Mouse (Mus musculus): Measurements from ENCODE around the gene Vav2. TPM values are rescaled to one million over a fixed set of nuclear protein-coding genes. Genes with fewer than 3 reads are reported as not detected.

Vav2 gene
- polyA plus RNA-seq, 1 experiment: not detected

- H3K27ac ChIP-seq (ENCODE audit: insufficient read depth, low read depth, low read length): peak overlapping the region; percentile 39
- H3K4me1 ChIP-seq (ENCODE audit: control insufficient read depth, insufficient read depth, low read length): peaks cover 57% of the 10 kb centered on the region
- no peak for TF ChIP-seq CTCF (IDR thresholded peaks at IDR 0.05; ENCODE audit: insufficient read depth, low read depth, low read length)
- no peak for TF ChIP-seq POLR2A (IDR thresholded peaks at IDR 0.05; ENCODE audit: insufficient read depth, low read depth, low read length)
- 0% methylated on average over 64 of the region's 64 CpGs for WGBS
- H3K4me3 ChIP-seq (ENCODE audit: insufficient read depth, low read depth, low read length): peak overlapping the region; percentile 77
Observed at GRCm38 (mm10) chr2:27426406-27426854, 403 bp downstream of the Vav2 start.

- Histone ChIP-seq H3K27ac (ENCODE audit: insufficient read depth, low read depth, low read length) (peak overlapping the region; percentile 24; the same call in 1 of the 2 replicates), H3K4me1 (ENCODE audit: control insufficient read depth, insufficient read depth, low read length) (peaks cover 57% of the 10 kb centered on the region), H3K4me3 (ENCODE audit: insufficient read depth, low read depth, low read length) (peak overlapping the region; percentile 77)
- under 1% methylated on average over 58 of the region's 60 CpGs for WGBS
- TF ChIP-seq CTCF (IDR thresholded peaks at IDR 0.05; ENCODE audit: insufficient read depth, low read depth, low read length): no peak
- no peak for TF ChIP-seq POLR2A (IDR thresholded peaks at IDR 0.05; ENCODE audit: insufficient read depth, low read depth, low read length)
Observed at GRCm38 (mm10) chr2:27425751-27426405, 955 bp downstream of the Vav2 start.

GRCm38 (mm10) chr2:27425161-27425611, 1.6 kb downstream of the Vav2 start:
- 13% methylated on average over 20 of the region's 20 CpGs for WGBS
- Histone ChIP-seq H3K27ac (ENCODE audit: insufficient read depth, low read depth, low read length) (no peak overlapping the region), H3K4me1 (ENCODE audit: control insufficient read depth, insufficient read depth, low read length) (peaks cover 51% of the 10 kb centered on the region), H3K4me3 (ENCODE audit: insufficient read depth, low read depth, low read length) (peak overlapping the region; percentile 77)
- no peak for TF ChIP-seq POLR2A (IDR thresholded peaks at IDR 0.05; ENCODE audit: insufficient read depth, low read depth, low read length)
- no peak for TF ChIP-seq CTCF (IDR thresholded peaks at IDR 0.05; ENCODE audit: insufficient read depth, low read depth, low read length)

GRCm38 (mm10) chr2:27423596-27423995, 3.2 kb downstream of the Vav2 start:
- H3K27ac ChIP-seq (ENCODE audit: insufficient read depth, low read depth, low read length): no peak overlapping the region
- WGBS: 79% methylated on average over 7 of the region's 7 CpGs
- H3K4me1 ChIP-seq (ENCODE audit: control insufficient read depth, insufficient read depth, low read length): peaks cover 53% of the 10 kb centered on the region
- H3K4me3 ChIP-seq (ENCODE audit: insufficient read depth, low read depth, low read length): no peak overlapping the region
- no peak for TF ChIP-seq CTCF (IDR thresholded peaks at IDR 0.05; ENCODE audit: insufficient read depth, low read depth, low read length)
- TF ChIP-seq POLR2A (IDR thresholded peaks at IDR 0.05; ENCODE audit: insufficient read depth, low read depth, low read length): no peak

- WGBS: 27% methylated on average over 20 of the region's 20 CpGs
- TF ChIP-seq CTCF (IDR thresholded peaks at IDR 0.05; ENCODE audit: insufficient read depth, low read depth, low read length) (no peak), POLR2A (IDR thresholded peaks at IDR 0.05; ENCODE audit: insufficient read depth, low read depth, low read length) (no peak)
- H3K27ac ChIP-seq (ENCODE audit: insufficient read depth, low read depth, low read length): peak overlapping the region; percentile 70
- peaks cover 55% of the 10 kb centered on the region for H3K4me1 ChIP-seq (ENCODE audit: control insufficient read depth, insufficient read depth, low read length)
- H3K4me3 ChIP-seq (ENCODE audit: insufficient read depth, low read depth, low read length): no peak overlapping the region
Observed at GRCm38 (mm10) chr2:27421293-27422068, 5.4 kb downstream of the Vav2 start.

- TF ChIP-seq CTCF (IDR thresholded peaks at IDR 0.05; ENCODE audit: insufficient read depth, low read depth, low read length) (no peak), POLR2A (IDR thresholded peaks at IDR 0.05; ENCODE audit: insufficient read depth, low read depth, low read length) (no peak)
- no peak overlapping the region for H3K27ac ChIP-seq (ENCODE audit: insufficient read depth, low read depth, low read length)
- no peak overlapping the region for H3K4me3 ChIP-seq (ENCODE audit: insufficient read depth, low read depth, low read length)
- 68% methylated on average over 6 of the region's 6 CpGs for WGBS
- H3K4me1 ChIP-seq (ENCODE audit: control insufficient read depth, insufficient read depth, low read length): peaks cover 63% of the 10 kb centered on the region
Observed at GRCm38 (mm10) chr2:27418577-27419070, 8.2 kb downstream of the Vav2 start.

GRCm38 (mm10) chr2:27417648-27418153, 9.1 kb downstream of the Vav2 start:
- Histone ChIP-seq H3K4me1 (ENCODE audit: control insufficient read depth, insufficient read depth, low read length) (peaks cover 62% of the 10 kb centered on the region), H3K27ac (ENCODE audit: insufficient read depth, low read depth, low read length) (no peak overlapping the region), H3K4me3 (ENCODE audit: insufficient read depth, low read depth, low read length) (no peak overlapping the region)
- TF ChIP-seq CTCF (IDR thresholded peaks at IDR 0.05; ENCODE audit: insufficient read depth, low read depth, low read length) (no peak), POLR2A (IDR thresholded peaks at IDR 0.05; ENCODE audit: insufficient read depth, low read depth, low read length) (no peak)
- 65% methylated on average over 5 of the region's 5 CpGs for WGBS

- H3K27ac ChIP-seq (ENCODE audit: insufficient read depth, low read depth, low read length): no peak overlapping the region
- 65% methylated on average over 3 of the region's 3 CpGs for WGBS
- H3K4me1 ChIP-seq (ENCODE audit: control insufficient read depth, insufficient read depth, low read length): peaks cover 60% of the 10 kb centered on the region
- H3K4me3 ChIP-seq (ENCODE audit: insufficient read depth, low read depth, low read length): no peak overlapping the region
- TF ChIP-seq POLR2A (IDR thresholded peaks at IDR 0.05; ENCODE audit: insufficient read depth, low read depth, low read length): no peak
- no peak for TF ChIP-seq CTCF (IDR thresholded peaks at IDR 0.05; ENCODE audit: insufficient read depth, low read depth, low read length)
Observed at GRCm38 (mm10) chr2:27416425-27416824, 10.4 kb downstream of the Vav2 start.
